Mouse (Mus musculus) thymus, adult 2 months (tissue): ENCODE measurements around the gene Wfikkn2.

ENCODE experiments used
- CTCF ChIP-seq: fragments of 200-500 bp; IDR thresholded peaks from 2 replicates; pipeline ENCODE4 v1.5.1; 2012; ENCODE audit warnings: mild to moderate bottlenecking, control low read depth, low read length, moderate library complexity, borderline replicate concordance; ENCODE audit not compliant: control insufficient read depth, poor library complexity, insufficient read depth; ENCODE audit errors: extremely low read depth
- POLR2A ChIP-seq: fragments of 200-500 bp; IDR thresholded peaks from 2 replicates; pipeline ENCODE4 v1.6.1; 2012; ENCODE audit warnings: mild to moderate bottlenecking, low read length, control low read depth, moderate library complexity; ENCODE audit not compliant: control insufficient read depth, poor library complexity, insufficient read depth; ENCODE audit errors: extremely low read depth

- no peak for TF ChIP-seq POLR2A
- TF ChIP-seq CTCF = no peak
Observed at GRCm38 (mm10) chr11:94223531-94223930, 22.3 kb downstream of the Wfikkn2 start.
